ENCODE assay signal across 17 mouse cellular contexts in the genomic region with DNA sequence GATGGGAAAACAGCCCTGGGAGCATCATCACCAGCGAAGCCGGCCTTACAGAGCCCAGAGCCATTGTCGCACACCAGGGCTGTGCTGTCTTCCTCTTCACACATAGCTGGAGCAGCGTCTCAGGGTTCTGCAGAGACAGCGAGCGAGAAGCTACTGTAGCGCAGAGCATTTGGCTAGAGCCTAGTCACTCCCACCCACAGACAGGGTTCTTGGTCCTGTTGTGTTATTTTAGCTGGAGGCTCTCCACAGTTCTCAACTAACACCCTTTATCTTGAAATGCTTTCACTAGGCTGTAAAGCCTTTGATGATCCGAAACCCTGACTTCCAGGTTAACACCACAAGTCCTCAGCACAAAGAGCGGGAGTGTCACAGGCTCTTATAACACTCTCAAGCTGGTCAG. TPM values are rescaled to one million over a fixed set of nuclear protein-coding genes. Genes with fewer than 3 reads are reported as not detected.
DNase-seq lines count a peak whose midpoint lies in the region; ATAC-seq lines count a peak whose summit lies in the region.
"Had no signal": no experiment of that assay in that cellular context is flagged by ENCODE, and none has a peak within 500 bp of the region (broad histone marks: within the 10 kb centered on the region; RNA-seq: fewer than 3 reads in every experiment).

No protein-coding gene starts in this region.

- H3K9ac ChIP-seq in kidney, embryonic 16.5 days (replicated peaks; ENCODE audit: low read length): no peak overlapping the region
- H3K9ac ChIP-seq in intestine, embryonic 16.5 days (ENCODE audit: low read depth, low read length): peak overlapping the region; percentile 51
- no peak overlapping the region for H3K9ac ChIP-seq in forebrain, embryonic 11.5 days (ENCODE audit: low read length)
- H3K9ac ChIP-seq: midbrain, embryonic 13.5 days had no signal

- H3K27ac ChIP-seq in kidney, embryonic 16.5 days (ENCODE audit: low read length): no peak overlapping the region
- H3K27ac ChIP-seq in intestine, embryonic 16.5 days (ENCODE audit: low read length): peak overlapping the region; percentile 41; the same call in 1 of the 2 replicates
- H3K27ac ChIP-seq in forebrain, embryonic 11.5 days (ENCODE audit: low read depth, low read length): no peak overlapping the region
- H3K27ac ChIP-seq: midbrain, embryonic 13.5 days had no signal

- no peaks in the 10 kb centered on the region for H3K27me3 ChIP-seq in kidney, embryonic 16.5 days (ENCODE audit: insufficient read depth, low read length)
- H3K27me3 ChIP-seq in intestine, embryonic 16.5 days (replicated peaks; ENCODE audit: control insufficient read depth, insufficient read depth, low read length): no peaks in the 10 kb centered on the region
- H3K27me3 ChIP-seq in forebrain, embryonic 11.5 days (ENCODE audit: control insufficient read depth, insufficient read depth, low read length): no peaks in the 10 kb centered on the region
- H3K27me3 ChIP-seq: midbrain, embryonic 13.5 days had no signal

- 36% methylated on average over 9 of the region's 9 CpGs for WGBS in kidney, embryonic 16.5 days
- WGBS in intestine, embryonic 16.5 days: 69% methylated on average over 9 of the region's 9 CpGs
- 83% methylated on average over 9 of the region's 9 CpGs for WGBS in forebrain, embryonic 11.5 days

- peak overlapping the region; percentile 16 for H3K4me2 ChIP-seq in kidney, embryonic 16.5 days (replicated peaks; ENCODE audit: low read depth, low read length)
- H3K4me2 ChIP-seq in intestine, embryonic 16.5 days (ENCODE audit: low read depth, low read length): peak overlapping the region; percentile 22; the same call in 1 of the 2 replicates
- H3K4me2 ChIP-seq in forebrain, embryonic 11.5 days (ENCODE audit: low read depth, low read length, severe bottlenecking): no peak overlapping the region
- H3K4me2 ChIP-seq: midbrain, embryonic 13.5 days had no signal

- DNase-seq in heart, adult 11 months: peak; percentile 80
- DNase-seq in heart, adult 18-20 months: no peak
- DNase-seq in kidney, adult 18-20 months: no peak
- DNase-seq in brain, adult 2 months (ENCODE audit: low read depth, low spot score): peak; percentile 18
- no peak for DNase-seq in forebrain, embryonic 11.5 days (ENCODE audit: low spot score)
- DNase-seq in adrenal gland, postnatal 14 days: no peak
- DNase-seq: adrenal gland, adult 2 months; B cell, adult 2 months; cerebellum, adult 8-10 months; kidney, adult 2 months; layer of hippocampus, adult 9-11 months; liver; thymus, adult 18-20 months had no signal

- no peaks in the 10 kb centered on the region for H3K9me3 ChIP-seq in kidney, embryonic 16.5 days (ENCODE audit: low read length)
- no peaks in the 10 kb centered on the region for H3K9me3 ChIP-seq in intestine, embryonic 16.5 days (ENCODE audit: control insufficient read depth, low read length)
- no peaks in the 10 kb centered on the region for H3K9me3 ChIP-seq in forebrain, embryonic 11.5 days (ENCODE audit: control insufficient read depth, low read length)
- H3K9me3 ChIP-seq: midbrain, embryonic 13.5 days had no signal

- 0 out of 2 replicates have a peak overlapping the region, but pooled peaks have one; percentile 14 for H3K4me3 ChIP-seq in kidney, embryonic 16.5 days (ENCODE audit: low read length)
- H3K4me3 ChIP-seq in intestine, embryonic 16.5 days (ENCODE audit: low read length): peak overlapping the region; percentile 38
- no peak overlapping the region for H3K4me3 ChIP-seq in forebrain, embryonic 11.5 days (ENCODE audit: low read depth, low read length)
- H3K4me3 ChIP-seq: midbrain, embryonic 13.5 days had no signal

- no peak; the same call in 1 of the 2 replicates for ATAC-seq in kidney, embryonic 16.5 days (ENCODE audit: low FRiP score, low TSS enrichment)
- no peak for ATAC-seq in intestine, embryonic 16.5 days
- no peak for ATAC-seq in forebrain, embryonic 11.5 days (replicated peaks; ENCODE audit: low FRiP score)
- ATAC-seq: midbrain, embryonic 13.5 days had no signal

- H3K4me1 ChIP-seq in kidney, embryonic 16.5 days (ENCODE audit: insufficient read depth, low read length): 0 out of 2 replicates have a peak, but pooled peaks cover 25% of the 10 kb centered on the region
- peaks cover 4% of the 10 kb centered on the region for H3K4me1 ChIP-seq in intestine, embryonic 16.5 days (ENCODE audit: control insufficient read depth, insufficient read depth, low read length)
- H3K4me1 ChIP-seq in forebrain, embryonic 11.5 days (replicated peaks; ENCODE audit: control insufficient read depth, insufficient read depth, low read length): no peaks in the 10 kb centered on the region

- no peaks in the 10 kb centered on the region for H3K36me3 ChIP-seq in kidney, embryonic 16.5 days (ENCODE audit: insufficient read depth, low read length)
- H3K36me3 ChIP-seq in intestine, embryonic 16.5 days (ENCODE audit: control insufficient read depth, insufficient read depth, low read length): no peaks in the 10 kb centered on the region
- no peaks in the 10 kb centered on the region for H3K36me3 ChIP-seq in forebrain, embryonic 11.5 days (ENCODE audit: control insufficient read depth, insufficient read depth, low read length)
- H3K36me3 ChIP-seq: midbrain, embryonic 13.5 days had no signal

RNA-seq across cellular contexts. Expression of a gene that starts 2.9 kb away (rescaled TPM):
- 100 to 1,000 TPM in 1 of 2 experiments, 10 to 100 TPM in 1; 89.3 to 104 TPM for total RNA-seq in heart, adult 18-20 months (2021)
- polyA plus RNA-seq in kidney, embryonic 16.5 days (2015; fragmentation: Nextera tagmentation; extraction: Ambion mirVana): 352 and 628 TPM in 2 replicates
- 1,466 and 1,574 TPM in 2 replicates for polyA plus RNA-seq in intestine, embryonic 16.5 days (2015; fragmentation: Nextera tagmentation; extraction: Ambion mirVana)
- 21.1 and 22.7 TPM in 2 replicates for polyA plus RNA-seq in forebrain, embryonic 11.5 days (2014; fragmentation: Nextera tagmentation; extraction: Ambion mirVana)
- 36.5 and 95.6 TPM in 2 replicates for total RNA-seq in adrenal gland, postnatal 14 days (2021)
- total RNA-seq: hematopoietic stem cell, adult 5-6 weeks had no signal

RNA-seq across cellular contexts. Expression of a gene that starts 38.0 kb away (rescaled TPM):
- total RNA-seq in heart, adult 18-20 months (2021): 10 to 100 TPM; 13.9 to 18.8 TPM
- 4.0 and 5.3 TPM in 2 replicates for polyA plus RNA-seq in kidney, embryonic 16.5 days (2015; fragmentation: Nextera tagmentation; extraction: Ambion mirVana)
- 5.8 and 6.4 TPM in 2 replicates for polyA plus RNA-seq in intestine, embryonic 16.5 days (2015; fragmentation: Nextera tagmentation; extraction: Ambion mirVana)
- 0.60 and 0.80 TPM in 2 replicates for polyA plus RNA-seq in forebrain, embryonic 11.5 days (2014; fragmentation: Nextera tagmentation; extraction: Ambion mirVana)
- total RNA-seq in adrenal gland, postnatal 14 days (2021): 11.3 and 12.2 TPM in 2 replicates

Comparison
In these comparisons a context has a peak if more than half of its experiments do, and no peak if none do; other contexts are left out.
1. DNase-seq: peak in heart, adult 11 months (single experiment) and brain, adult 2 months (single experiment); none in heart, adult 18-20 months (0 of 2), kidney, adult 18-20 months (single experiment), forebrain, embryonic 11.5 days (single experiment) and adrenal gland, postnatal 14 days (single experiment).
2. RNA of a gene that starts 2.9 kb away (polyA plus RNA-seq): 1,466 to 1,574 TPM in intestine, embryonic 16.5 days and 352 to 628 TPM in kidney, embryonic 16.5 days; 21.1 to 22.7 TPM in forebrain, embryonic 11.5 days; every median in the first group is over 10 times any median in the second.